In genomic region chr4:136120041-136120440, GRCm38 (mm10) we compare ENCODE assay signal across 11 mouse cellular contexts. TPM values are rescaled to one million over a fixed set of nuclear protein-coding genes. Genes with fewer than 3 reads are reported as not detected.
A peak's percentile ranks its signal among the peaks of the same experiment; 100 is the strongest.
DNase-seq lines count a peak whose midpoint lies in the region; ATAC-seq and TF ChIP-seq lines count a peak whose summit lies in the region.
"Had no signal": no experiment of that assay in that cellular context is flagged by ENCODE, and none has a peak within 500 bp of the region (broad histone marks: within the 10 kb centered on the region; RNA-seq: fewer than 3 reads in every experiment).

No protein-coding gene starts in this region.

- 31% methylated on average over 16 of the region's 16 CpGs for WGBS in hindbrain, embryonic 10.5 days
- 51% methylated on average over 15 of the region's 16 CpGs for WGBS in hindbrain, embryonic 16.5 days
- WGBS in embryonic facial prominence, embryonic 14.5 days: 33% methylated on average over 11 of the region's 16 CpGs
- WGBS in limb, embryonic 10.5 days: 28% methylated on average over 16 of the region's 16 CpGs

- intact Hi-C loops in left cerebral cortex, postnatal 25 days (cut with DNase I): no loop called here

- no peaks in the 10 kb centered on the region for H3K36me3 ChIP-seq in hindbrain, embryonic 10.5 days
- H3K36me3 ChIP-seq in hindbrain, embryonic 16.5 days (ENCODE audit: control insufficient read depth, insufficient read depth, low read length): no peaks in the 10 kb centered on the region
- no peaks in the 10 kb centered on the region for H3K36me3 ChIP-seq in embryonic facial prominence, embryonic 14.5 days (ENCODE audit: control insufficient read depth, insufficient read depth, low read length)
- H3K36me3 ChIP-seq in limb, embryonic 10.5 days: no peaks in the 10 kb centered on the region
- H3K36me3 ChIP-seq: hindbrain, embryonic 12.5 days had no signal

- peak; percentile 51 for DNase-seq in hindbrain, embryonic 10.5 days (ENCODE audit: low spot score)
- peak; percentile 32 for DNase-seq in Muller cell, postnatal 12 days (ENCODE audit: inconsistent ontology term)
- peak; percentile 57 for DNase-seq in embryonic facial prominence, embryonic 14.5 days (ENCODE audit: low spot score)
- DNase-seq in limb, embryonic 10.5 days (ENCODE audit: low spot score): peak; percentile 55
- DNase-seq in left cerebral cortex, postnatal 25 days (ENCODE audit: low spot score in 2 of 2): no peak
- no peak for DNase-seq in layer of hippocampus, adult 2 months (ENCODE audit: low spot score in 2 of 2)
- no peak for DNase-seq in ovary, postnatal 10 days (ENCODE audit: low spot score)
- DNase-seq: cerebellum, adult 2 months; right cerebral cortex, postnatal 25 days had no signal

- no peak for ATAC-seq in hindbrain, embryonic 16.5 days
- ATAC-seq in embryonic facial prominence, embryonic 14.5 days (ENCODE audit: low read depth): no peak

- H3K4me1 ChIP-seq in hindbrain, embryonic 10.5 days (replicated peaks): peaks cover 35% of the 10 kb centered on the region
- no peaks in the 10 kb centered on the region for H3K4me1 ChIP-seq in hindbrain, embryonic 16.5 days (ENCODE audit: control insufficient read depth, insufficient read depth, low read depth, low read length)
- peaks cover 10% of the 10 kb centered on the region for H3K4me1 ChIP-seq in embryonic facial prominence, embryonic 14.5 days (ENCODE audit: control insufficient read depth, insufficient read depth, low read length)
- H3K4me1 ChIP-seq in limb, embryonic 10.5 days: peaks cover 39% of the 10 kb centered on the region

- H3K27ac ChIP-seq in hindbrain, embryonic 10.5 days: peak overlapping the region; percentile 74
- H3K27ac ChIP-seq in hindbrain, embryonic 16.5 days (ENCODE audit: low read depth, low read length): no peak overlapping the region
- no peak overlapping the region for H3K27ac ChIP-seq in embryonic facial prominence, embryonic 14.5 days (replicated peaks; ENCODE audit: low read depth, low read length)
- peak overlapping the region; percentile 53 for H3K27ac ChIP-seq in limb, embryonic 10.5 days
- no peak overlapping the region for H3K27ac ChIP-seq in layer of hippocampus, adult 2 months
- H3K27ac ChIP-seq: hindbrain, embryonic 12.5 days had no signal

- H3K4me2 ChIP-seq in hindbrain, embryonic 16.5 days (ENCODE audit: low read length): no peak overlapping the region
- no peak overlapping the region for H3K4me2 ChIP-seq in embryonic facial prominence, embryonic 14.5 days (ENCODE audit: low read depth, low read length)
- H3K4me2 ChIP-seq: hindbrain, embryonic 12.5 days had no signal

- TF ChIP-seq CTCF in layer of hippocampus, adult 2 months (conservative IDR thresholded peaks at IDR 0.05): no peak

- no peaks in the 10 kb centered on the region for H3K9me3 ChIP-seq in hindbrain, embryonic 10.5 days
- H3K9me3 ChIP-seq in hindbrain, embryonic 16.5 days (ENCODE audit: control insufficient read depth, low read length): no peaks in the 10 kb centered on the region
- H3K9me3 ChIP-seq in embryonic facial prominence, embryonic 14.5 days (ENCODE audit: control insufficient read depth, low read length): no peaks in the 10 kb centered on the region
- H3K9me3 ChIP-seq in limb, embryonic 10.5 days (replicated peaks): no peaks in the 10 kb centered on the region
- H3K9me3 ChIP-seq: hindbrain, embryonic 12.5 days had no signal

- no peak overlapping the region for H3K4me3 ChIP-seq in hindbrain, embryonic 10.5 days
- no peak overlapping the region for H3K4me3 ChIP-seq in hindbrain, embryonic 16.5 days (ENCODE audit: low read length)
- no peak overlapping the region for H3K4me3 ChIP-seq in embryonic facial prominence, embryonic 14.5 days (ENCODE audit: low read depth, low read length)
- no peak overlapping the region for H3K4me3 ChIP-seq in limb, embryonic 10.5 days
- H3K4me3 ChIP-seq in layer of hippocampus, adult 2 months: no peak overlapping the region
- H3K4me3 ChIP-seq: hindbrain, embryonic 12.5 days had no signal

- H3K9ac ChIP-seq in hindbrain, embryonic 16.5 days (ENCODE audit: low read depth, low read length): no peak overlapping the region
- H3K9ac ChIP-seq in embryonic facial prominence, embryonic 14.5 days (ENCODE audit: low read depth, low read length): no peak overlapping the region
- H3K9ac ChIP-seq: hindbrain, embryonic 12.5 days had no signal

- no peaks in the 10 kb centered on the region for H3K27me3 ChIP-seq in hindbrain, embryonic 10.5 days (ENCODE audit: insufficient read depth, poor library complexity, severe bottlenecking)
- no peaks in the 10 kb centered on the region for H3K27me3 ChIP-seq in hindbrain, embryonic 16.5 days (replicated peaks; ENCODE audit: control insufficient read depth, insufficient read depth, low read length)
- H3K27me3 ChIP-seq in embryonic facial prominence, embryonic 14.5 days (replicated peaks; ENCODE audit: control insufficient read depth, insufficient read depth, low read length): no peaks in the 10 kb centered on the region
- no peaks in the 10 kb centered on the region for H3K27me3 ChIP-seq in limb, embryonic 10.5 days (ENCODE audit: low read depth, poor library complexity, severe bottlenecking)
- H3K27me3 ChIP-seq: hindbrain, embryonic 12.5 days had no signal

RNA-seq across cellular contexts. Expression of gene Id3, which starts 23.3 kb away (rescaled TPM):
- polyA plus RNA-seq in hindbrain, embryonic 10.5 days (2016; fragmentation: Nextera tagmentation; extraction: Ambion mirVana): 576 and 684 TPM in 2 replicates
- polyA plus RNA-seq in hindbrain, embryonic 16.5 days (2015; fragmentation: Nextera tagmentation; extraction: Ambion mirVana): 214 and 226 TPM in 2 replicates
- polyA plus RNA-seq in embryonic facial prominence, embryonic 14.5 days (2014; fragmentation: Nextera tagmentation; extraction: Ambion mirVana): 404 and 407 TPM in 2 replicates
- polyA plus RNA-seq in limb, embryonic 10.5 days (2016; fragmentation: Nextera tagmentation; extraction: Ambion mirVana): 375 and 475 TPM in 2 replicates
- 10 to 100 TPM; 37.5 to 39.2 TPM for total RNA-seq in left cerebral cortex, postnatal 25 days (2021)
- total RNA-seq in layer of hippocampus, adult 2 months (2021): 10 to 100 TPM; 45.1 to 47.4 TPM

RNA-seq across cellular contexts. Expression of gene E2f2, which starts 52.2 kb away (rescaled TPM):
- 9.0 and 9.4 TPM in 2 replicates for polyA plus RNA-seq in hindbrain, embryonic 10.5 days (2016; fragmentation: Nextera tagmentation; extraction: Ambion mirVana)
- 3.4 TPM in 2 replicates for polyA plus RNA-seq in hindbrain, embryonic 16.5 days (2015; fragmentation: Nextera tagmentation; extraction: Ambion mirVana)
- polyA plus RNA-seq in embryonic facial prominence, embryonic 14.5 days (2014; fragmentation: Nextera tagmentation; extraction: Ambion mirVana): 7.9 and 10.1 TPM in 2 replicates
- polyA plus RNA-seq in limb, embryonic 10.5 days (2016; fragmentation: Nextera tagmentation; extraction: Ambion mirVana): 6.4 and 7.3 TPM in 2 replicates
- total RNA-seq in left cerebral cortex, postnatal 25 days (2021): 1 to 10 TPM in 1 of 2 experiments, under 1 TPM in 1; 0.66 to 1.2 TPM
- total RNA-seq in layer of hippocampus, adult 2 months (2021): 1 to 10 TPM in 1 of 2 experiments, under 1 TPM in 1; 0.74 to 1.5 TPM

Comparison
In these comparisons a context has a peak if more than half of its experiments do, and no peak if none do; other contexts are left out.
1. H3K27ac ChIP-seq: peak in hindbrain, embryonic 10.5 days (single experiment) and limb, embryonic 10.5 days (single experiment); none in hindbrain, embryonic 16.5 days (single experiment), embryonic facial prominence, embryonic 14.5 days (single experiment) and layer of hippocampus, adult 2 months (single experiment).
2. DNase-seq: peak in hindbrain, embryonic 10.5 days (single experiment), Muller cell, postnatal 12 days (single experiment), embryonic facial prominence, embryonic 14.5 days (single experiment) and limb, embryonic 10.5 days (single experiment); none in left cerebral cortex, postnatal 25 days (0 of 2), layer of hippocampus, adult 2 months (0 of 2) and ovary, postnatal 10 days (single experiment).